Mouse (Mus musculus): ENCODE data around the gene Kcnj4. TPM values are rescaled to one million over a fixed set of nuclear protein-coding genes. Genes with fewer than 3 reads are reported as not detected.

The Kcnj4 gene
- total RNA-seq, 2 experiments from 2014 or later, result not detected

DNA sequence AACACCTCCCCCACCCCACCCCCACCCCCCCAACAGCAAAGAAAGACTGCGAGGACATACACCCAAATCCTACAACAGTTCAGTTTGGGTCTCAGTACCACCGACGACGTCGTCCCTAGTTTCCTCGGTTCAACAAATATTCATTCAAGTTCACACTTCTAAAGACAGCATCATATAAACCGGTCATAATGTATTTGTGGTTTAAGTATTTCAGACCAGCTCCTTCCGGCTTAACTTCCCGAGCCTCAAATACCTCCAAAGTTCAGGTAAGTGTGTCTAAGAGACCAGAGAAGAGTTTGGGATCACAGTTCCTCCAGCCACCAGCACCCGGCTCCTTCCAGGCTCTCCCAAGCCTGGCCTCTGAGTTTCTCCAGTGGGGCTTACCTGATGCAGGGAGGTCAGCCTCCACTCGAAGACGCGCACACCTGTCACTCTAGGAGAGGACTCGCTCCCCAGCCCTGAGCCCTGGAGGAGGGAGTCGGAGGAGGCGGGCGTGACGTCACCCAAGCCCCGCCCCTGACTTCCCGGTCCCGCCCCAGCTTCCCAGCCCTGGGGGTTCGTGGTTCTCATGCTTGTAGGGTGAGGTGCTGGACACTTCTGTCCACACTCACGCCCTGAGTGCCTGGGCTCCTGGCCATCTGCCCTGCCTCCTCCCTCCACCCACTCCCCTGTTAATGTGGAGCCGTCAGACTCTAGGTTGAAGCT is 49.8 kb downstream of the Kcnj4 start, which contains the start of gene Csnk1e:
Gene Csnk1e (minus strand): TSS at position 461 of the 705 bp plus-strand sequence.
- peak; percentile 72 for DNase-seq

DNA sequence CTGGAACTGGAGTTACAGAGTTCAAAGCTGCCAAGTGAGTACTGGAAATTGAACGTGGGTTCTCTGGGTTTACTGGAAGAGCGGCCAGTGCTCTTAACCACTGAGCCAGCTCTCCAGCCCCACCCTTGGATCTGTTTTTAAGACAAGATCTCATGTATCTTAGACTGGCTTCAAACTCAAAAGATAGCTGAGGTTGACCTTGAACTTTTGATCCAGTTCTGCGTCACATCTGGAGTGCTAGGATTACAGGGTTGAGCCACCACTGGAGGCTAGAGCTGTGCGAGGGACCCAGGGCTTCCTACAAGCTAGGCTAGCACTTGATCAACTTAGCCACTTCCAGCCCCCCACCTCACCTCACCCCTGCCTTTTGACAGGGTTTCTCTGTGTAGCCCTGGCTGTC is 51.2 kb downstream of the Kcnj4 start:
- no peak for DNase-seq

DNA sequence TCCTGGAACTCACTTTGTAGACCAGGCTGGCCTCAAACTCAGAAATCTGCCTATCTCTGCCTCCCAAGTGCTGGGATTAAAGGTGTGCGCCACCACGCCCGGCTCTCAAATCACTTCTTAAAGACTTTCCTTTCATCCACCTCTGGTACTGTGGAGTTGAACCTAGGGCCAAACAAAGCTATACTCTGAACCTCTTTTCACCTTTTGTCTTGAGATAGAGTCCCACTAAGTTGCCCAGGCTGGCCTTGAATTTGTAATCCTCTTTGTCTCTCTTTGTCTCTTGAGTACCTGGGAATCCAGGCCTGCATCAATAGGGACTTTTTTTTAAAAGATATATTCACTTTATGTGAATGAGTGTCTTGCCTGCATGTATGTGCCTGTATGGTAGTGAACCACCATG is 57.0 kb downstream of the Kcnj4 start:
- no peak for DNase-seq

DNA sequence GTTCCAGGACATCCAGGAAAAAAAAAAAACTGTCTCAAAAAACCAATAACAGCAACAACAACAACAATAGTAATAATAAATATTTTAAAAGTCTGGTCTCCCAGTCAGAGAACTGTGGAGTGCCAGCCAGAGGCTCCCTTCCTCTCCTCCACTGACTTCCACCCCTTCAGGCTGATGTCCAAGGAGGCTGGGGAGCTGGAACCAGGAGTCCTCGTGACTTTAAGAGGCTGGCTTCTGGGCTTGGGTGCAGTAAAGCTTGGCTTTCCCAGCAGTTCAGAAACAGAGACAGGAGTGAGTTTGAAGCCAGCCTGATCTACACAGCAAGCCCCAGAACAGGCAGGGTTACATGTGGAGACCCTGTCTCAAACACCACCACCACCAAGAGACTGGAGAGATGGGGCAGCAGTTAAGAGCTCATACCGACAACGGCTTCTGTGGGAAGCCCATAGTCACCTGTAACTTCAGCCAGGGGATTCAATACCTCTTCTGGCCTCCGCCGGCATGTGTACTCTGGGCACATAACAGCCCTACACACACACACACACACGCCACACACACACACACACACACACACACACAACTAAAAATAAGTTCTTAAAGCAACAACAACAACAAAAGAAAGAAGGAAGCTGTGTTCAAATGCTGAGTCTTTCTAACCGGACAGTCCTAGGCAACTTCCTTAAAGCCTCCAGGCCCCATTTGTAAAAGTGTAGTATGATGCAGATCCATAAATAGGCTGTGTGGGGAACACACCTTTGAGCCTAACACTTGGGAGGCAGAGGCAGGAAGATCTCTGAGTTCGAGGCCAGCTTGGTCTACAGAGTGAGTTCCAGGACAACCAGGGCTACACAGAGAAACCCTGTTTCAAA is 59.0 kb downstream of the Kcnj4 start:
- DNase-seq, result peak; percentile 40

DNA sequence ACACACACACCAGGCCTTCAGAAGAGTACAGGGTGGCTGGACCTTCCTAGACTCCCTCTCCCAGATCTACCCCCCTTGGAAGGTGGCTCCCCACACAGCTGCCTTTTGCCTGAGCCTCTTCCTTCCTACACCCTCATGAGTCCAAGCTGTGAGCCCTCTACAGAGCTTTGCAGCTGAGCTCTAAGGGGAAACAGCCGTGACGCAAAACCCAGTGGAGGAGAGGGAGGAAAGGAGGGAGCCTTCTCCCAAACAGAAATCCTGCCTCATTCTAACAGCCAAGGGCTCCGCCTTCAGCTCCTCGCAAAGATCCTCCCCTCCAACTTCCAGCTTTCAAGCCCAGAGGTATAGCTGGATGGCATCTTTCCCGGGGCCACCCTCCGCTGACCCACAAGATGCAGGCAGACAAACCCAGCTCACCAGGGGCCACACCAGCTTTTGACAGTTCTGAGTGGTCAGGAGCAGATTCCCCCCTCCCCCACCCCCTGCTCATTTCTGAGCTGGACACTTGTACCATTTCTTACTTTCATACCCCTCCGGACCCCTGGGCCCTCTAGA is 61.1 kb downstream of the Kcnj4 start:
- no peak for DNase-seq

DNA sequence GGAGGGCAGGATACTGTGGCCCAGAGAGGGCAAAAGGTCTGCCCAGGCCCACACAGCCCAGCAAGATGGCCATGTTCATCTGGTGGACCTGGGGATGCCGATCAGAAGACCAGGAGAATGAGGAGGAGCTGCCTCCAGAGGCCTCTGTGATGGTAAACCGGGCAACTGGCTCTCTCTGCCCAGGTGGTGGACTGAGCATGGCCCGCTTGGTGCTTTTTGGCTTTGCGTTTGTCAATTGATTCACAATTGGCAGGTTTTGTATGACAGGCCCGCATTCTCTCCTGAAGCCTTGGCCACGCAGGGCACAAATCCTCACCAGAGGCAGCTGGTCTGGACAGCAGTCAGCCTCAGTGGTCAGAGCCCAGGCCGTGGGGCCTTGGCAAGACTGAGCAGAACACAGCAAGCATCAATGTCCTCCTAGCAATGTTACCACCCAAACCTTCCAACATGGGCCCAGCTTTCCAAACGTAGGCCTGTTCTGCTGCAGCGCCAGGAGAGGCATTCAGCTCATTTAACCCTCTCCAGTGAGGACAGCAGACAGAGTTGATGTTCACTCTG is 62.0 kb downstream of the Kcnj4 start:
- DNase-seq, result no peak

DNA sequence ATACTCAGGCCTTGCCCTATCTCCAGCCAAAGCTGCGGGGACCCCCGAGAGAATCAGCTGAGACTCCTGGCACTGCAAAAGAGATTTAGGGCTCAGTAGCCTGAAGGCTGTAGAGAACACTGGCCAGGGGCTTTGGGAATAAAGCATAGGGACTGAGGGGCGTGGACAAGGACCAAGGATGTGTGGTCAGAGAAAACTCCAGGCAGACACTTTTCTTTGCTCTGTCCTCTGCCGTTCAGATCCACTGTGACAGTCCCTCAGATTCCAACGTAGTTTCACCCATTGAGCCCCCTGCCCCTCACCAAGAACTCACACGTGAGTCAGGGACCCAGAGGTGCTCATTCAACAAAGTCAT is 62.8 kb downstream of the Kcnj4 start:
- no peak for DNase-seq

DNA sequence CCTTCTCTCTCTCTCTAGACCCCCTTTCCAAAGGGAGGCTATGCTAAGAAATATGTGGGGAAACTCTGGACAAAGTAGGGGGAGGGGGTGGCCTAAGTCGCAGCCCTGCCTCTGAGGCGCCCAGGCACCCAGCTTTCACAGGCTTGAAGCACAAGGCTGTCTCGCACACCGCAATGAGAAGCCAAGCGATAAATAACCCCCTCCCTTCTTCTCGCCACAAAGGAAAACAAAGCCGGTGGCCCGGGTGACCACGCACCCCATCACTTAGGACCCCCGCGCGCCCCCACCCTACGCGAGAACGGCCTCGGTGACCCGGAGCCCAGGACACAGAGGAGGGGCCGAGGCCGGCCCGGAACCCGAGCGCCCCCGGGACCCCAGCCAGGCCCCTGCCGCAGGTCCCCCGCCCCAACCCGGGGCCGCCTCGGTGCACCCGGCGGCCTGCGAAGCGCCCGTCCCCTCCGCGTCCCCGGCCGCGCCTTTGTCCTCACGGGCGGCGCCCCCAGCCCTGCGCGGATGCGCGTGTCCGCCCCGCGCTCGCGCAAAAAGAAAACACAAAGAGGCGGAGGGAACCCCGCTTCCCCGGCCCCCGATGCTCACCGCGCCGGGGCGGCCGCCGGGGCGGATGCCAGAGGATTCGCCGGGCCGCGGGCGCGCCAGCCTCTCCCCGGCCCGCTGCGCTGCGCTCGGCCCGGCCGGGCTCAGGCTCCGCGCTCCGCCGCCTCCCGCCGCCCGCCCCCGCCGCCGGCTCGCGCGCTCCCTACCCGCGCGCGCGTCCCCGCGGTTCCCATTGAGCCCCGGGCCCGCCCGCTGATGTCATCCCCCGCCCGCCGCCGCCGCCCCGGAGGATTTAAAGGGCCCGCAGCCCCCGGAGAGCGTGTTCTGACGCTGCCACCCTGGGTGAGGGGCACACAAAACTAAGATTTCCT is 63.4 kb downstream of the Kcnj4 start:
- peak; percentile 83 for DNase-seq

DNA sequence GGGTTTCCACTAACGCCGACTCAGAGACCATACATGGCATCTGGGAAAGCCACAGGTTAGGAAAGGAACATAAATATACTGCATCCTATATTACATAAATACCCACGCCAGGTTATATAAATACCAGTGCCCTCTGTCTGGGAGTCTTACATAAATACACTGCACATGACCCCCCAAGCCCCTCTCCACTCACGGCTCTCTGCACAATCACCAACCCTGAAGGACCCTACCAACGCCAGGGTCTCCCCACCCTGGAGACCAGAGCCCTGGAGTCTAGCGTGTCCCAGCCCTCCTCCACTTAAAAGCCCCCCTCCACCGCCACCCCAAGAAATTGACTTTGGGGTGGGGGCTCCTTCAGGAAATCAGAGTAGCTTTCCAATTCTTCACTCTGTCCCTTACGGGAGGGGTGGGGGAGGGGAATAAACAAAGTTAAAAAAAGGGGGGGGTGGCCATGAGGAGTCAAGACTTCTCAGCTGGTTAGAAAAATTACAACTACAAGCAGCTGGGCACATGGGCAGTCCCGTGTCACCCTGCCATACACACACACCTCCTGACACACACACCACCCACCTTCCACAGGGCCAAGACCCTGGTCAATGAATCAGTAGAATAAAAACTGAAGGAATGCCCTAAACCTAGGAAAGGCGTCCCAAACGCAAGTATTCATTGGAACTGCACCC is 64.2 kb downstream of the Kcnj4 start:
- no peak for DNase-seq

DNA sequence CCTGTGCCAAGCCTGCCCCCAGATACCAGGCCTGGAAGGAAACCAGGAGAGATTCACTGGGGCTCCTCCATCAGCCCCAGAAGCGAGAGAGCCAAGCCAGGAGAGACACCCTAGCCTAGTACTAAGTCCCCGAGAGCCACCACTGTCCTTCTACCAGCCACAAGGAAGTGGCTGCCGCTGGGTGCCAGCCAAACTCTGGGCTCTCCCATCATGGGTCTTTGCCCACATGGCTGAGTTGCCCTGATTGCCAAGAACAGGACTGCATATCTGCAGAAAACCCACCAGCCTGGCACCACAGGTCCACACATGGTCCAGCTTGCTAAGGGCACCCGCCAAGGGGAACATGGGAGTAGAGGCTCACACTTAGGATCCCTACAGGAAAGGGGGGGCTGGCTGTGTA is 64.8 kb downstream of the Kcnj4 start:
- peak; percentile 68 for DNase-seq

DNA sequence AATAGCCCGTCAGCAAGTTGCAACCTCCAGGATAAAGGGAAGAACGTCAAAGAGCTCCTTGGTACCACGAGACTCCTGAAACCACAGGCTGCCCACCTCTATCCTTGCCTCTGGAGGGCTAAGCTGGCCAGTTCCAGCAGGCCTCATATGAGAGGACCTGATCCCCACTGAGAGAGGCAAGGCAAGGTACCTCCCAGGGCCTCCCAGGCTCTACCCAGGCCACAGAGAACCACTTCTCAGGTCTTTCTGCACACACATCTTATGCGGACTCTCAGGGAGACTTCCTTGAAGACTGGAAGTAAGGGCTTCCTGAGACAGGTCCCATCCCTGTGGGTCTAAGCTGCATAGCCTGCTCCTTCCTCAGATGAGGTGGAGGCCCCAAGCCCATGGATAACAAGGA is 65.7 kb downstream of the Kcnj4 start:
- DNase-seq, result no peak

DNA sequence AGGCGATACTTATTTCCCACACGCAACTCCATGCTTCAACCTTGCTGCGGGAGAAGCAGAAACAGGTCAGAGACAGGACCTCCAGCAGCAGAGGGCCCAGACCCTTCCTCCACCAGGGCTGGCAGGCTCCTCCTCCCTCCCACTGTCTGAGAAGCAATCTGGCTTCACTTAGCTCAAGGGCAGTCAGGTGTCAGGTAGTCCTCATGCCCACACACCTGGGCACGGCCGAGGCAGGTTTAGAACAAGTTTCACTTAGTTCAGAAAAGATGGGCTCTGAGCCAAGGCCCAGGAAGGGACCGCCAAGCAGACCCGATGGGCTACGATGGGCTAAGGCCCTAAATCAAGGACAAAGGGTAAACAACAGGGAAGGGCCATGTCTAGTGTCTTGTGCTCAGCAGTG is 66.2 kb downstream of the Kcnj4 start:
- no peak for DNase-seq

DNA sequence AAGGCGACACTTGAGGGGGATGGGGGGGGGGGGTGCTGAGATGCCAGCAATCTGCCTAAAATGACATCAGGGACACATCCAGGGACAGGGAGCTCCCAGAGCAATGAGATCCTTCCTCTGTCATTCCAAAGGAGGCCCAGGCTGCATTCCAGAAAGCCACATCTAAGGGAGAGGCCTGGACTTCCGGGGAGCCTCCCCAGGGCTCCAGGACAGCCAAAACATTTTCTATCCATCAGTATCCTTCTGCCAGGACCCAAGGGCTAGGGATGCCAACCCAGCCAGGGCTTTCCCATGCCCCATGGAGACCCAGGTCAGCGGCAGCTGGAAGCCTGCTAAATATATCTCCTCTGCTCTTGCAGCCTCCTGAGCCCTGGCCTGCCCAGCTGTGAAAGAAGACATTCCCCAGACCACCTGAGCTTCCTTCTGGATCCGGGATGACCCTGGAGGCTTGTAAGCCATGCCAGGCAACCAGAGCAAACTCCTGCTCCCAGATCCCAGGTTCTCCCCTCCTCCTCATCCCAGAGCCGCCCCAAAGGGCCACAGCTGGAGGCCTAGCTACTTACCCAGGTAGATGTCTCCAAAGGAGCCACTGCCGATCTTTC is 66.7 kb downstream of the Kcnj4 start:
- no peak for DNase-seq

DNA sequence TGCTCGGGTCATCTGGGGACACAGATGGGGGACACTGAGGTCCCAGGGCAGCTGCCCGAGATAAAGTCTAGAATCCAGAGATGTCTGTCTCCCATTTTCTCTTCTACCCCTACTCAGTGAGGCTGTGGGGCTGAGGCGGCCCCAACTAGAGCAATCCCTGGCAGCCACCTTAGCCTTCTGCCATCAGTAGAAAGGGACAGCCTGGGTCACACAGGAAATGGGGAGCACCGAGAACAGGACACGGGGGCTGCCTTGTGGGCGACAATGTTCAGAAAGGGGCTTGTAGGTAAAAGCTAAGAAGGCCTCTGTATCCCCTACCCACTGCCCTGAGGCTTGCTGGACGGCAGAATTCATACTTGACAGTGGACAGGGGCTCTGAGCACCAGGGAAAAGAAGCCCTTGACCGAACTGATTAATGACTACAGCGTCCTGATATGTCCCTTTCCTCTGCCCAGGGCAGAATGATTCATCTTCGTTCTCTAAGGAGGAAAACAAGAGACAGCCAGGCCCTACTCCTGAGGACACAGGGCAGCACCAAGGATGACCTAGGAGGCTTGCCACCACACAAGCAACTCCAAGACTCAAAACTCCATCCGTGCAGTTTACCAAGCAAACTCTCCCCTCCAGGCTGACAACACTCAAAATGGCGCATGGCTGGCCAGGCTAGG is 67.4 kb downstream of the Kcnj4 start:
- no peak for DNase-seq

DNA sequence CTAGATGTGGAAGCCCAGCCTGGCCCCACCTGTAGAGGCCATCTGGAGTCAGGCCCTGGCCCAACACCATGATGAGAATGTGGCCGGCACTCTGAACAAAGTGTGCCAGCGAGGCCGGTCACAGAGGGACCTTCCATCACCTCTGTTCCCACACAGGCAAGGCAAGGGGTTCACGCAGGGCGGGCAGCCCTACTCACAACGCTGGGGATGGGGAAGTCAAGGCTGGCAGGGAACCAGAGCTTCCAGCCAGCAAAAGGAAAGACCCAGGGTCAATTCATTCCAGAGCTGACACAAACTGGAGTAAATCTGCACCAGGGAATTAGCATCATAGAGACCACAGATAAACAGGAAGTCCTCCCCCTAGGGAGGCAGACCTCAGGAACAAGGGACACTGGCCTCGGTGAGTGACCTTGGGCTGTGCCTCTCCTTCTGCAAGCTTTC is 68.5 kb downstream of the Kcnj4 start:
- peak; percentile 52 for DNase-seq

DNA sequence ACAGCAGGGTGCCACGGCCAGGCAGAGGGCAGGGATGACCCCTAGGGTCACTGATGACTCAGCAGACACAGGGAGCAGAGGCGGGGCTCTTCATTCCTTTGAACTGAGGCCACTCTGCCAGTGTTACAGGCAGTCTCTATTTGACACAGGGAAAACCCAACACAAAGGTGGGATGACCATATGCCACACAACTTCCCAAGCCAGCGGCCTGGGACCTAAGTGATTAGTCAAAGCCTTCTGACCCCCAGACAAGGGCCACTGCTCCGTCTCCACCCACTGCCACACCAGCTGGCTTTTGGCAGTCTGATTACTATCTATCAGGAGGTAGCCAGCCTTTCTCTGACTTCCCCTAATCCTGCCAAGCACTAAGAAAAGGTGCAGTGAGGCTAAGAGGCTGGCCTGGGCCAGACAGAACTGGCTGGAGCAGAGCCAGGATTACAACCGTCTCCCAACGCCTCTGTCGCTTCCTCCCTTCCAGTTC is 69.8 kb downstream of the Kcnj4 start:
- DNase-seq, result peak; percentile 51

Data from gastrocnemius, postnatal 25 days (tissue).